Mouse (Mus musculus) retina, embryonic 14.5 days (tissue): Measurements from ENCODE around the gene Nup210l.

Source experiments
- DNase-seq: peaks from one replicate; pipeline ENCODE4 v3.0.0-alpha.2; 2015; ENCODE audit warnings: low spot score

Nup210l gene

GRCm38 (mm10) chr3:90103938-90104337, at the start of gene Nup210l:
TSS of gene Nup210l (plus strand) at chr3:90104132.
- DNase-seq: no peak

- DNase-seq: no peak
Observed at GRCm38 (mm10) chr3:90061549-90061948, 42.4 kb upstream of the Nup210l start.

- DNase-seq: no peak
Observed at GRCm38 (mm10) chr3:90062539-90062938, 41.4 kb upstream of the Nup210l start.

GRCm38 (mm10) chr3:90064383-90064782, 39.5 kb upstream of the Nup210l start:
- no peak for DNase-seq

- DNase-seq: peak; percentile 66
Observed at GRCm38 (mm10) chr3:90065553-90065952, 38.4 kb upstream of the Nup210l start.

GRCm38 (mm10) chr3:90067851-90068250, 36.1 kb upstream of the Nup210l start:
- no peak for DNase-seq

GRCm38 (mm10) chr3:90069688-90070087, 34.2 kb upstream of the Nup210l start:
- no peak for DNase-seq

GRCm38 (mm10) chr3:90072294-90072693, 31.6 kb upstream of the Nup210l start, which contains the start of gene Tpm3:
TSS of gene Tpm3 (plus strand) at chr3:90072649.
- no peak for DNase-seq

- DNase-seq: peak; percentile 96
Observed at GRCm38 (mm10) chr3:90076921-90077716, 26.8 kb upstream of the Nup210l start.

- no peak for DNase-seq
Observed at GRCm38 (mm10) chr3:90078224-90078623, 25.7 kb upstream of the Nup210l start.

- DNase-seq: peak; percentile 98
Observed at GRCm38 (mm10) chr3:90079133-90079762, 24.7 kb upstream of the Nup210l start.

- DNase-seq: peak; percentile 60
Observed at GRCm38 (mm10) chr3:90079763-90080497, 24.0 kb upstream of the Nup210l start.

- no peak for DNase-seq
Observed at GRCm38 (mm10) chr3:90080498-90080863, 23.5 kb upstream of the Nup210l start.

- no peak for DNase-seq
Observed at GRCm38 (mm10) chr3:90081365-90082240, 22.3 kb upstream of the Nup210l start.

- no peak for DNase-seq
Observed at GRCm38 (mm10) chr3:90083034-90083433, 20.9 kb upstream of the Nup210l start.

GRCm38 (mm10) chr3:90083698-90084324, 20.1 kb upstream of the Nup210l start:
- DNase-seq: no peak

GRCm38 (mm10) chr3:90084790-90085189, 19.1 kb upstream of the Nup210l start:
- DNase-seq: no peak

GRCm38 (mm10) chr3:90085281-90085680, 18.7 kb upstream of the Nup210l start:
- DNase-seq: no peak

- no peak for DNase-seq
Observed at GRCm38 (mm10) chr3:90086068-90086467, 17.9 kb upstream of the Nup210l start.

- DNase-seq: no peak
Observed at GRCm38 (mm10) chr3:90088617-90089016, 15.3 kb upstream of the Nup210l start.

- no peak for DNase-seq
Observed at GRCm38 (mm10) chr3:90090892-90091291, 13.0 kb upstream of the Nup210l start.
